8 mouse cellular contexts compared by ENCODE assay signal in the genomic region with DNA sequence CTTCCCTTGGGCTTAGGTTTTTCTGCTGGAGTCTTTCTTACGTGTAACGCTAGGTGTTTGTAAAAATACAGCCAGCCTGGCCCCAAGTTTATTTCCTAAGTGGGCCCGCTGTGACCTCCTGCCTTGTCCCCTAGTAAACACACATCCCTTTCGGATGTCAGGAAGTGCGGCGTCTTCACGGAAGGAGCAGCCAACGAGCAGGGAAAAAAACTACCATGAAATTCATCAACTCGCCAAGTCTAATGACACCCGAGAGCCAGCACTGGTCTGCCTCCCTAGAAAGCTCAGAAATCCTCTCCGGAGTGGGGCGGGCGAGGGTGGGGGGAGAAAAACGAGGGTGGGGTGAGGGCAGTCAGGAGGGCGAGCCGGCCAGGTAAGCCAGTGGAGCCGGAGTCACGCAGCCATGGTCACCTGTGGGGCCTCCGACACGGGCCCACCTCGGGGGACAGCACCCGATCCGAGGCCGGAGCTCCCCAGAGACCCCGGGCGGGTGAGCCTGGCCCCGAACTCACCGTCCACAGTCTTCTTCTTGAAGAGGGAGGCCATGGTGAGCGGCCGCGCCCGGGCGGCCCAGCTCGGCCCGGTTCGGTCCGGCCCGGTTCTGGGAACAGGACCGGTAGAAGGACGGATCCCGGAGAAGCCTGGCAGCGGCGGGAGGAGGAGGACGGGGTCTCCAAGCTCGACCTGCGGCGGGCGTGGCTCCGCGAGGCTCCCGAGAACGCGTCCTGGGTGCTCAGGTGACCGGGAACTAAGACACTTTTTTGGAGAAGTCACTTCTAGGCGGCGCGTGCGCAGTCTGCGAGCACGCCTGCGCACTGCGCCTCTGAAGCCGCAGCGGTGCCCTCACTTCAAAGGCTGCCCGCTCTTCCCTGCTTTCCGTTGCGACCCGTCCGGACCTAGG. TPM values are rescaled to one million over a fixed set of nuclear protein-coding genes. Genes with fewer than 3 reads are reported as not detected.
A peak's percentile ranks its signal among the peaks of the same experiment; 100 is the strongest.
DNase-seq lines count a peak whose midpoint lies in the region; ATAC-seq lines count a peak whose summit lies in the region.

A gene (minus strand): TSS at position 764 of the 901 bp plus-strand sequence.

- ATAC-seq in hindbrain, embryonic 14.5 days (ENCODE audit: low FRiP score): peak; percentile 95

- H3K27ac ChIP-seq in hindbrain, embryonic 14.5 days: peak within 1 kb of the TSS; percentile 75
- 0 out of 2 replicates have a peak within 1 kb of the TSS, but pooled peaks have one; percentile 10 for H3K27ac ChIP-seq in macrophage

- H3K27me3 ChIP-seq in hindbrain, embryonic 14.5 days (ENCODE audit: control insufficient read depth, insufficient read depth, low read length): no peaks in the 10 kb centered on the region

- peak within 1 kb of the TSS; percentile 59 for H3K4me2 ChIP-seq in hindbrain, embryonic 14.5 days (replicated peaks)

- no peaks in the 10 kb centered on the region for H3K9me3 ChIP-seq in hindbrain, embryonic 14.5 days (ENCODE audit: control insufficient read depth, low read length)

- H3K36me3 ChIP-seq in hindbrain, embryonic 14.5 days (replicated peaks; ENCODE audit: control insufficient read depth, insufficient read depth): no peaks in the 10 kb centered on the region
- no peaks in the 10 kb centered on the region for H3K36me3 ChIP-seq in macrophage (ENCODE audit: inconsistent target)

- 0 out of 2 replicates have a peak, but pooled peaks cover 10% of the 10 kb centered on the region for H3K4me1 ChIP-seq in hindbrain, embryonic 14.5 days (replicated peaks; ENCODE audit: control insufficient read depth, insufficient read depth, low read length)

- peak within 1 kb of the TSS; percentile 86 for H3K9ac ChIP-seq in hindbrain, embryonic 14.5 days

- DNase-seq in R1 (ENCODE audit: low read depth, low spot score): peak; percentile 89
- DNase-seq in cerebellum, postnatal 14 days: peak; percentile 90 to 91
- DNase-seq in frontal cortex, postnatal 25 days (ENCODE audit: low spot score in 2 of 2): peak; percentile 74 to 76
- peak; percentile 91 for DNase-seq in hindbrain, embryonic 14.5 days (ENCODE audit: low spot score)
- DNase-seq in left cerebral cortex, adult 18-20 months (ENCODE audit: low spot score in 2 of 2): peak; percentile 72 to 88
- DNase-seq in right cerebral cortex, adult 18-20 months: peak; percentile 89
- peak; percentile 83 for DNase-seq in urinary bladder, postnatal 14 days (ENCODE audit: low spot score)

- H3K79me2 ChIP-seq in macrophage (ENCODE audit: inconsistent target): peaks cover 52% of the 10 kb centered on the region

- peak within 1 kb of the TSS; percentile 88 for H3K4me3 ChIP-seq in hindbrain, embryonic 14.5 days (replicated peaks; ENCODE audit: low read length)
- peak within 1 kb of the TSS; percentile 81 for H3K4me3 ChIP-seq in macrophage (ENCODE audit: inconsistent target)

- under 1% methylated on average over 68 of the region's 69 CpGs for WGBS in hindbrain, embryonic 14.5 days
- 1% methylated on average over 67 of the region's 69 CpGs for WGBS in macrophage (ENCODE audit: missing documents)

RNA-seq across cellular contexts. Expression of the gene that starts here (rescaled TPM):
- polyA plus RNA-seq in hindbrain, embryonic 14.5 days (2014; fragmentation: Nextera tagmentation; extraction: Ambion mirVana): 153 and 154 TPM in 2 replicates
- total RNA-seq in left cerebral cortex, adult 18-20 months (2021): 10 to 100 TPM; 62.6 to 63.1 TPM
- total RNA-seq in macrophage (2018; cell fraction: chromatin; rRNA removed): 10 to 100 TPM in 16 of 26 experiments, 1 to 10 TPM in 10; 7.1 to 22.5 (median 11.2) TPM
- total RNA-seq in macrophage (2018; cell fraction: cytosol; rRNA removed): 10 to 100 TPM; 52.8 to 82.1 (median 66.3) TPM
- total RNA-seq in macrophage (2018; cell fraction: nucleus; rRNA removed): 10 to 100 TPM; 13.9 to 38.7 (median 28.3) TPM
- 60.6 to 70.3 TPM (median 69.2 TPM) in 3 replicates for polyA plus RNA-seq in macrophage (2018)

Comparison
In these comparisons a context has a peak if more than half of its experiments do, and no peak if none do; other contexts are left out.
1. Peak in every context shown above with its lines: DNase-seq, ATAC-seq, H3K4me3 ChIP-seq and H3K27ac ChIP-seq.